Mouse (Mus musculus): ENCODE measurements at regions not wholly inside any gene's neighbourhood (a gene's known extent, or its start where the extent isn't known, plus 50 kb on each side); places are given as distances from the start of the nearest gene placed in this dataset.
"Not testable (repeated sequence)": the region's sequence is repeated elsewhere in the genome, so short reads cannot be mapped to it uniquely, and the experiment has no call there.

- no peak for ATAC-seq (ENCODE audit: low read depth)
- no peaks in the 10 kb centered on the region for H3K27me3 ChIP-seq (ENCODE audit: control insufficient read depth, insufficient read depth, low read depth, low read length)
- H3K4me1 ChIP-seq (ENCODE audit: control insufficient read depth, low read depth, low read length), result no peaks in the 10 kb centered on the region
- no peaks in the 10 kb centered on the region for H3K9me3 ChIP-seq (replicated peaks; ENCODE audit: control insufficient read depth, low read length)
- no peak overlapping the region for H3K4me2 ChIP-seq (ENCODE audit: low read depth, low read length)
- H3K27ac ChIP-seq (ENCODE audit: low read length), result no peak overlapping the region
- H3K36me3 ChIP-seq (ENCODE audit: control insufficient read depth, insufficient read depth), result no peaks in the 10 kb centered on the region
- H3K9ac ChIP-seq (ENCODE audit: low read depth, low read length), result no peak overlapping the region
- H3K4me3 ChIP-seq (ENCODE audit: low read depth, low read length), result no peak overlapping the region
Measured at GRCm38 (mm10) chr16:49378917-49379473, 320.0 kb upstream of the Ift57 start.

GRCm38 (mm10) chr16:49388135-49388534 lies 310.9 kb upstream of the Ift57 start:
- WGBS (ENCODE audit: insufficient replicate concordance), result 51% methylated on average over 4 of the region's 4 CpGs
- Histone ChIP-seq H3K4me1 (ENCODE audit: control insufficient read depth, low read depth, low read length) (no peaks in the 10 kb centered on the region), H3K4me3 (ENCODE audit: low read depth, low read length) (no peak overlapping the region), H3K9me3 (replicated peaks; ENCODE audit: control insufficient read depth, low read length) (no peaks in the 10 kb centered on the region), H3K36me3 (ENCODE audit: control insufficient read depth, insufficient read depth) (no peaks in the 10 kb centered on the region), H3K27me3 (ENCODE audit: control insufficient read depth, insufficient read depth, low read depth, low read length) (no peaks in the 10 kb centered on the region), H3K9ac (ENCODE audit: low read depth, low read length) (no peak overlapping the region), H3K4me2 (ENCODE audit: low read depth, low read length) (no peak overlapping the region), H3K27ac (ENCODE audit: low read length) (no peak overlapping the region)
- no peak for ATAC-seq (ENCODE audit: low read depth)

DNA sequence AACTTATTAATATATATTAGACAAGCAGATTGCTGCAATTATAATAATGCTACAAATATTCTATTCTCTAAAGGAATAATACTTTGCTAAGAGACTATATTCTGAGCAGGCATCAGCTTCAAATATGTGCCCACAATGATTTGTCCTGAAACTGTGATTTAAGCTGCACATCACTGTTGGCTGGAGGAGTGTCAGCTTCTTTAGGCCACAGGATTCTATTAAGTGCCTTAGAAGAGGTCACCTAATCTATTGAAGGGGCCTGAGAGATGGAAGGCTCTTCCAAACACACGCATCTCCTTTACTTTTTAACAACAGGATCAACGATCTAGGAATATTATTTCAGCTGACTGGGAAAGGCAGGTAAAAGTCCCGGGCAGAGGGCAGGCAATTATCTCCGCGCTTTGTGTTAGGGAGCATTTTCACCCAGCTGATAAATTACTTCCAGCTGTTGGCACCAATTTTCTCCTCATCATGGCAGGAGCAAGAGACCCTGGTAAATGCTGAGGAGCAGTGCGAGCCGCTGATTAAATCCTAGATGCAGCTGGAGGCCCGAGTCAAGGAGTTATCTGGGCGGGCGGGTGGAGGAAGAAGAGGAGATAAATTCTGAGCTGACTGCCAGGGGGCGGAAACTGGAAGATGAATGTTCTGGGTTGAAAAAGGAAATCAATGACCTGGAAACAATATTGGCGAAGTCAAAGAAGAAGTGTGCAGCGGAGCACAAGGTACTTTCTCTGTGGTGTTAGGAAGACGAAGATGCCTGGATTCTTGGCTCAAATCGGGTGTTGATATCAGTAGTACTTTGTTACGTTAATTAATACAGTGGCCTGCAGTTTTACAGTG lies 290.9 kb upstream of the Ift57 start:
- H3K4me1 ChIP-seq (ENCODE audit: control insufficient read depth, low read depth, low read length), result no peaks in the 10 kb centered on the region
- H3K4me3 ChIP-seq (ENCODE audit: low read depth, low read length), result no peak overlapping the region
- no peaks in the 10 kb centered on the region for H3K27me3 ChIP-seq (ENCODE audit: control insufficient read depth, insufficient read depth, low read depth, low read length)
- H3K27ac ChIP-seq (ENCODE audit: low read length), result no peak overlapping the region
- H3K9me3 ChIP-seq (replicated peaks; ENCODE audit: control insufficient read depth, low read length), result no peaks in the 10 kb centered on the region
- no peak for ATAC-seq (ENCODE audit: low read depth)
- WGBS (ENCODE audit: insufficient replicate concordance), result 31% methylated on average over 16 of the region's 16 CpGs
- no peaks in the 10 kb centered on the region for H3K36me3 ChIP-seq (ENCODE audit: control insufficient read depth, insufficient read depth)
- no peak overlapping the region for H3K9ac ChIP-seq (ENCODE audit: low read depth, low read length)
- H3K4me2 ChIP-seq (ENCODE audit: low read depth, low read length), result no peak overlapping the region

- Histone ChIP-seq H3K4me1 (ENCODE audit: control insufficient read depth, low read depth, low read length) (no peaks in the 10 kb centered on the region), H3K9me3 (replicated peaks; ENCODE audit: control insufficient read depth, low read length) (no peaks in the 10 kb centered on the region), H3K9ac (ENCODE audit: low read depth, low read length) (no peak overlapping the region), H3K4me3 (ENCODE audit: low read depth, low read length) (no peak overlapping the region), H3K27ac (ENCODE audit: low read length) (no peak overlapping the region), H3K36me3 (ENCODE audit: control insufficient read depth, insufficient read depth) (no peaks in the 10 kb centered on the region), H3K4me2 (ENCODE audit: low read depth, low read length) (no peak overlapping the region), H3K27me3 (ENCODE audit: control insufficient read depth, insufficient read depth, low read depth, low read length) (no peaks in the 10 kb centered on the region)
- 70% methylated on average over 4 of the region's 4 CpGs for WGBS (ENCODE audit: insufficient replicate concordance)
- ATAC-seq (ENCODE audit: low read depth), result no peak
Measured at GRCm38 (mm10) chr16:49409235-49409634, 289.8 kb upstream of the Ift57 start.

GRCm38 (mm10) chr16:49430296-49430695 lies 268.7 kb upstream of the Ift57 start:
- no peak overlapping the region for H3K9ac ChIP-seq (ENCODE audit: low read depth, low read length)
- no peak for ATAC-seq (ENCODE audit: low read depth)
- H3K4me2 ChIP-seq (ENCODE audit: low read depth, low read length), result no peak overlapping the region
- no peak overlapping the region for H3K4me3 ChIP-seq (ENCODE audit: low read depth, low read length)
- H3K9me3 ChIP-seq (replicated peaks; ENCODE audit: control insufficient read depth, low read length), result no peaks in the 10 kb centered on the region
- no peaks in the 10 kb centered on the region for H3K27me3 ChIP-seq (ENCODE audit: control insufficient read depth, insufficient read depth, low read depth, low read length)
- 41% methylated on average over 1 of the region's 1 CpGs for WGBS (ENCODE audit: insufficient replicate concordance)
- no peaks in the 10 kb centered on the region for H3K36me3 ChIP-seq (ENCODE audit: control insufficient read depth, insufficient read depth)
- no peaks in the 10 kb centered on the region for H3K4me1 ChIP-seq (ENCODE audit: control insufficient read depth, low read depth, low read length)
- H3K27ac ChIP-seq (ENCODE audit: low read length), result no peak overlapping the region

GRCm38 (mm10) chr16:49431902-49432301 lies 267.1 kb upstream of the Ift57 start:
- Histone ChIP-seq H3K9me3 (replicated peaks; ENCODE audit: control insufficient read depth, low read length) (no peaks in the 10 kb centered on the region), H3K4me3 (ENCODE audit: low read depth, low read length) (no peak overlapping the region), H3K27me3 (ENCODE audit: control insufficient read depth, insufficient read depth, low read depth, low read length) (no peaks in the 10 kb centered on the region), H3K4me1 (ENCODE audit: control insufficient read depth, low read depth, low read length) (no peaks in the 10 kb centered on the region), H3K9ac (ENCODE audit: low read depth, low read length) (no peak overlapping the region), H3K36me3 (ENCODE audit: control insufficient read depth, insufficient read depth) (no peaks in the 10 kb centered on the region), H3K4me2 (ENCODE audit: low read depth, low read length) (no peak overlapping the region), H3K27ac (ENCODE audit: low read length) (no peak overlapping the region)
- WGBS (ENCODE audit: insufficient replicate concordance), result 13% methylated on average over 2 of the region's 2 CpGs
- ATAC-seq (ENCODE audit: low read depth), result no peak

GRCm38 (mm10) chr16:49441225-49441624 lies 257.8 kb upstream of the Ift57 start:
- no peak for ATAC-seq (ENCODE audit: low read depth)
- Histone ChIP-seq H3K4me2 (ENCODE audit: low read depth, low read length) (no peak overlapping the region), H3K9me3 (replicated peaks; ENCODE audit: control insufficient read depth, low read length) (no peaks in the 10 kb centered on the region), H3K27me3 (ENCODE audit: control insufficient read depth, insufficient read depth, low read depth, low read length) (no peaks in the 10 kb centered on the region), H3K36me3 (ENCODE audit: control insufficient read depth, insufficient read depth) (no peaks in the 10 kb centered on the region), H3K9ac (ENCODE audit: low read depth, low read length) (no peak overlapping the region), H3K4me1 (ENCODE audit: control insufficient read depth, low read depth, low read length) (no peaks in the 10 kb centered on the region), H3K4me3 (ENCODE audit: low read depth, low read length) (no peak overlapping the region), H3K27ac (ENCODE audit: low read length) (no peak overlapping the region)
- whole genome bisulfite sequencing (ENCODE audit: insufficient replicate concordance), result 56% methylated on average over 1 of the region's 1 CpGs

- not testable (repeated sequence) for H3K27ac ChIP-seq (ENCODE audit: low read length); ATAC-seq (ENCODE audit: low read depth); H3K9ac ChIP-seq (ENCODE audit: low read depth, low read length); H3K4me3 ChIP-seq (ENCODE audit: low read depth, low read length); H3K4me2 ChIP-seq (ENCODE audit: low read depth, low read length); H3K27me3 ChIP-seq (ENCODE audit: control insufficient read depth, insufficient read depth, low read depth, low read length); H3K9me3 ChIP-seq (replicated peaks; ENCODE audit: control insufficient read depth, low read length); H3K4me1 ChIP-seq (ENCODE audit: control insufficient read depth, low read depth, low read length); H3K36me3 ChIP-seq (ENCODE audit: control insufficient read depth, insufficient read depth)
- WGBS (ENCODE audit: insufficient replicate concordance), result 88% methylated on average over 8 of the region's 9 CpGs
Measured at GRCm38 (mm10) chr16:49447356-49447755, 251.7 kb upstream of the Ift57 start.

DNA sequence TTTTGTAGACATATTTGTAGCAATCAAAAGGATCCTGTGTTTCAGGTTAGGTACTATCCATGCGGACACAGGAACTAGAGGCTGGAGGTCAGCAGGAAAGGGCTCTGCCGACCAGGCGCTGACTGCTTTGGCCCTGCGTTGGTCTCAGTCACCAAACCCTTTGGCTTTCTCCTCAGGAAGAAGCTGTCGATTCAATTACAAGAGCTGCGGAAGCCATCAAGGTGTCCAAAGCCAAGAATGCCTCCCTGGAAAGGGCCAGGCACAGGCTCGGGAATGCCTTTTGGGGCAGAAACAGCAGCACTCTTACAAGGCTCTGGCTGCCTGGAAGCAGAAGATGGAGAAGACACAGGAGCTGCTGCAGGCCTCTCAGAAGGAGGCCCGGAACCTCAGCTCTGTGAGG lies 205.2 kb upstream of the Ift57 start:
- Histone ChIP-seq H3K9ac (ENCODE audit: low read depth, low read length) (no peak overlapping the region), H3K4me1 (ENCODE audit: control insufficient read depth, low read depth, low read length) (no peaks in the 10 kb centered on the region), H3K36me3 (ENCODE audit: control insufficient read depth, insufficient read depth) (no peaks in the 10 kb centered on the region), H3K4me2 (ENCODE audit: low read depth, low read length) (no peak overlapping the region), H3K27me3 (ENCODE audit: control insufficient read depth, insufficient read depth, low read depth, low read length) (no peaks in the 10 kb centered on the region), H3K4me3 (ENCODE audit: low read depth, low read length) (no peak overlapping the region), H3K27ac (ENCODE audit: low read length) (no peak overlapping the region), H3K9me3 (replicated peaks; ENCODE audit: control insufficient read depth, low read length) (no peaks in the 10 kb centered on the region)
- WGBS (ENCODE audit: insufficient replicate concordance), result 67% methylated on average over 8 of the region's 8 CpGs
- ATAC-seq (ENCODE audit: low read depth), result no peak
